Mouse (Mus musculus): Measurements from ENCODE around the gene Pard3b. TPM values are rescaled to one million over a fixed set of nuclear protein-coding genes. Genes with fewer than 3 reads are reported as not detected.
A peak's percentile ranks its signal among the peaks of the same experiment; 100 is the strongest.

Gene Pard3b
- total RNA-seq, 2 experiments from 2014 or later, result 3.4 to 3.6 TPM

- no peak for DNase-seq (ENCODE audit: low spot score in 2 of 2)
- intact Hi-C loops (cut with DNase I), result no loop called here
These were observed 1000.8 kb downstream of the Pard3b start for GRCm38 (mm10) chr1:62639440-62639839.

GRCm38 (mm10) chr1:62644631-62645278 is 1006.1 kb downstream of the Pard3b start:
- intact Hi-C loops (cut with DNase I), result no loop called here
- no peak for DNase-seq (ENCODE audit: low spot score in 2 of 2)

- intact Hi-C loops (cut with DNase I), result no loop called here
- no peak for DNase-seq (ENCODE audit: low spot score in 2 of 2)
These were observed 1008.2 kb downstream of the Pard3b start for GRCm38 (mm10) chr1:62646812-62647211.

- intact Hi-C loops (cut with DNase I), result no loop called here
- no peak for DNase-seq (ENCODE audit: low spot score in 2 of 2)
These were observed 1009.5 kb downstream of the Pard3b start for GRCm38 (mm10) chr1:62648116-62648515.

- intact Hi-C loops (cut with DNase I), result no loop called here
- no peak for DNase-seq (ENCODE audit: low spot score in 2 of 2)
These were observed 1010.0 kb downstream of the Pard3b start for GRCm38 (mm10) chr1:62648591-62648990.

- DNase-seq (ENCODE audit: low spot score in 2 of 2), result no peak
- intact Hi-C loops (cut with DNase I), result no loop called here
These were observed 1011.9 kb downstream of the Pard3b start for GRCm38 (mm10) chr1:62650491-62650890.

GRCm38 (mm10) chr1:62654436-62654835 is 1015.8 kb downstream of the Pard3b start:
- no peak for DNase-seq (ENCODE audit: low spot score in 2 of 2)
- intact Hi-C loops (cut with DNase I), result no loop called here

GRCm38 (mm10) chr1:62664960-62665645 is 1026.5 kb downstream of the Pard3b start:
- intact Hi-C loops (cut with DNase I), result no loop called here
- no peak for DNase-seq (ENCODE audit: low spot score in 2 of 2)

GRCm38 (mm10) chr1:62665771-62666730 is 1027.4 kb downstream of the Pard3b start:
- DNase-seq (ENCODE audit: low spot score in 2 of 2), result no peak
- intact Hi-C loops (cut with DNase I), result no loop called here

- intact Hi-C loops (cut with DNase I), result no loop called here
- DNase-seq (ENCODE audit: low spot score in 2 of 2), result no peak
These were observed 1028.2 kb downstream of the Pard3b start for GRCm38 (mm10) chr1:62666780-62667179.

GRCm38 (mm10) chr1:62678611-62679344 is 1040.2 kb downstream of the Pard3b start:
- intact Hi-C loops (cut with DNase I), result no loop called here

GRCm38 (mm10) chr1:62679466-62679865 is 1040.8 kb downstream of the Pard3b start:
- no peak for DNase-seq (ENCODE audit: low spot score in 2 of 2)
- intact Hi-C loops (cut with DNase I), result no loop called here

More at GRCm38 (mm10) chr1:62678611-62679344, 1040.2 kb downstream of the Pard3b start:
- DNase-seq (ENCODE audit: low spot score in 2 of 2), result no peak

- DNase-seq (ENCODE audit: low spot score in 2 of 2), result peak in 1 of 2 experiments; percentile 60
- intact Hi-C loops (cut with DNase I), result no loop called here
These were observed 1044.1 kb downstream of the Pard3b start for GRCm38 (mm10) chr1:62682456-62683385.

GRCm38 (mm10) chr1:62683498-62683897 is 1044.9 kb downstream of the Pard3b start:
- intact Hi-C loops (cut with DNase I), result no loop called here
- DNase-seq (ENCODE audit: low spot score in 2 of 2), result no peak

GRCm38 (mm10) chr1:62687511-62687910 is 1048.9 kb downstream of the Pard3b start:
- intact Hi-C loops (cut with DNase I), result no loop called here
- DNase-seq (ENCODE audit: low spot score in 2 of 2), result peak; percentile 67 to 82

- DNase-seq (ENCODE audit: low spot score in 2 of 2), result no peak
- intact Hi-C loops (cut with DNase I), result loop anchor here (10.0 kb wide), 1 partner anchor 1386 kb away; no protein-coding TSS in a partner anchor
These were observed 1052.6 kb downstream of the Pard3b start for GRCm38 (mm10) chr1:62691175-62691574.
